Mouse (Mus musculus): ENCODE measurements around the gene Efnb2. TPM values are rescaled to one million over a fixed set of nuclear protein-coding genes. Genes with fewer than 3 reads are reported as not detected.

The Efnb2 gene
- total RNA-seq, 2 experiments from 2014 or later = 25.0 to 28.9 TPM

GRCm38 (mm10) chr8:8569280-8569679 is 91.8 kb downstream of the Efnb2 start:
- no peak for TF ChIP-seq CTCF (conservative IDR thresholded peaks at IDR 0.05)
- no peak overlapping the region for H3K27ac ChIP-seq

GRCm38 (mm10) chr8:8568215-8568773 is 92.7 kb downstream of the Efnb2 start:
- TF ChIP-seq CTCF (conservative IDR thresholded peaks at IDR 0.05) = no peak
- H3K27ac ChIP-seq = no peak overlapping the region
- no peak for DNase-seq (ENCODE audit: low spot score in 2 of 2)

More at GRCm38 (mm10) chr8:8569280-8569679, 91.8 kb downstream of the Efnb2 start:
- no peak overlapping the region for H3K4me3 ChIP-seq
- no peak for DNase-seq (ENCODE audit: low spot score in 2 of 2)

More at GRCm38 (mm10) chr8:8568215-8568773, 92.7 kb downstream of the Efnb2 start:
- no peak overlapping the region for H3K4me3 ChIP-seq

Small RNAs within 50 kb of the gene (microRNA-seq; reads per million reads assigned to microRNA genes)
- gene Mir7654 = 0.96 to 2.6 reads per million in 2 experiments

Other genes starting within 250 kb of the Efnb2 start
- 100 to 1,000 TPM; 107 to 110 TPM for gene Arglu1, start 29.3 kb upstream of the Efnb2 start, total RNA-seq (2021)

All from layer of hippocampus, adult 2 months (tissue).